Mouse (Mus musculus): ENCODE measurements at regions not wholly inside any gene's neighbourhood (a gene's known extent, or its start where the extent isn't known, plus 50 kb on each side); places are given as distances from the start of the nearest gene placed in this dataset.
A peak's percentile ranks its signal among the peaks of the same experiment; 100 is the strongest.

DNA sequence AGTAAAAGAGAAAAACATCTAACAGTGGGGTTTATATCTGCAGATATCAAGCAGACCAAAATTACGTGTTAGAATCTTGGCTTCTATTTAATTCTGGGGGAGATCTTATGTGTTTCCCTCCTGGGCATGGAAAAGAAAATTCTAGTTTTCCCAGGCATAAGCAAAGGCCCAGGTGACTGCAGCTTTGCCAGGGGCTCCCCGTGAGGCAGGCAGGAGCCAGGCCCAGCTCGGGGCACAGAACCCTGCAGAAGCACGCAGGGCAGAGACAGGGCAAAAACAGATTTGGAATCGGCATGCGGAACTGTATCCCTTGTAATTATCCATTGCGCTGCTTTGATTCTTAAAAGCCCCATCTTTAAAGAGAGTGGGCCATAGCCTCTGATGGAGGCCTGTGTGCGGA, 250.4 kb upstream of the Slc35b3 start:
- H3K36me3 ChIP-seq (ENCODE audit: control insufficient read depth, insufficient read depth, low read length) = no peaks in the 10 kb centered on the region
- H3K27ac ChIP-seq (replicated peaks; ENCODE audit: low read depth, low read length) = no peak overlapping the region
- H3K9ac ChIP-seq (ENCODE audit: low read depth, low read length) = no peak overlapping the region
- H3K9me3 ChIP-seq (ENCODE audit: control insufficient read depth, low read length) = no peaks in the 10 kb centered on the region
- ATAC-seq (ENCODE audit: low read depth) = no peak
- no peak for DNase-seq (ENCODE audit: low spot score)
- H3K4me1 ChIP-seq (ENCODE audit: control insufficient read depth, insufficient read depth, low read length) = no peaks in the 10 kb centered on the region
- H3K27me3 ChIP-seq (replicated peaks; ENCODE audit: control insufficient read depth, insufficient read depth, low read length) = no peaks in the 10 kb centered on the region
- WGBS = 57% methylated on average over 8 of the region's 8 CpGs
- H3K4me2 ChIP-seq (ENCODE audit: low read depth, low read length) = no peak overlapping the region
- no peak overlapping the region for H3K4me3 ChIP-seq (ENCODE audit: low read depth, low read length)

DNA sequence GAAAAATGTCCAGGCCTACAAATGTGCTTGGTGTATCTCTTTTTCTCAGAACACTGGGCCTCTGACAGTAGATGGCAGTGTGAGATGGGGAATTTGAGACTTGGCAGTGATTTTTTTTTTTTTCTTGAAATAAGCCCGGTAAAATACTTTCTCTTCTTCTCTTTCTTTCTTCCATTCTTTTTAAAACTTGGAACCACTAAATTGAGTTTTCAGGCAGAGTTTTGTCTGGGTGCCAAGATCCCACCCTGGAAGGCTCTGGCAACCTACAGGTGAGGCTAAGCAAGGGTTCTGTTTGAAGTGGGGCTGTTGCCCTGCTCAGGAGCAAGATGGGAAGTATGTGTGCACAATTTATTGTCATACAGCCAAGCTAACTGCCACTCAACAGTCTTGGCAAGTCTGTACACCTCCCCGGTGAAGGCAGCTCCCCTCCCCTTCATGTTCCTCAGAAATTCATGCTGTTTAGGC, 223.1 kb upstream of the Slc35b3 start:
- no peaks in the 10 kb centered on the region for H3K27me3 ChIP-seq (replicated peaks; ENCODE audit: control insufficient read depth, insufficient read depth, low read length)
- WGBS = 13% methylated on average over 2 of the region's 2 CpGs
- peak overlapping the region; percentile 43 for H3K4me2 ChIP-seq (ENCODE audit: low read depth, low read length)
- H3K4me3 ChIP-seq (ENCODE audit: low read depth, low read length) = no peak overlapping the region
- DNase-seq (ENCODE audit: low spot score) (peak; percentile 91), ATAC-seq (ENCODE audit: low read depth) (peak; percentile 94)
- H3K9me3 ChIP-seq (ENCODE audit: control insufficient read depth, low read length) = no peaks in the 10 kb centered on the region
- no peak overlapping the region for H3K27ac ChIP-seq (replicated peaks; ENCODE audit: low read depth, low read length)
- no peak overlapping the region for H3K9ac ChIP-seq (ENCODE audit: low read depth, low read length)
- no peaks in the 10 kb centered on the region for H3K36me3 ChIP-seq (ENCODE audit: control insufficient read depth, insufficient read depth, low read length)
- H3K4me1 ChIP-seq (ENCODE audit: control insufficient read depth, insufficient read depth, low read length) = peaks cover 4% of the 10 kb centered on the region; the same call in 1 of the 2 replicates

DNA sequence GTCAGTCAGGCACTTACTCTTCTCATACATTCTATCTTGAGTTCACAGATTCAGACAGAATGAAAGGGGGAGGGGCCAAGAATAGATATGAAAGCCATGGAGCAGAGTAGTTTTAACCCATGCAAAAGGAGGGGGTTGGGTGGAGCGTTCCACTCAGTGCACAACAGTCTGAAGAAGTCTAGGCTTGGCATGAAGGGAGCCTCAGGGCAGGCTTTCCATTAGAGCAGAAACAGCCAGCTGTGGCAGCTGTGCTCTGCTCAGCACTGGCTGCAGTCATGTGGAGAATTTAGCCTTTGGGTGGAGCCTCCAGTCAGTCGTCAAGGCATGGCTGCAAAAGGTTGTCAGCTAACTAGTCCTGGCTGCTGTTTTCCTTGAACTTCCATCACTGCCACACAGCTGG, 201.3 kb upstream of the Slc35b3 start:
- Histone ChIP-seq H3K36me3 (ENCODE audit: control insufficient read depth, insufficient read depth, low read length) (no peaks in the 10 kb centered on the region), H3K4me1 (ENCODE audit: control insufficient read depth, insufficient read depth, low read length) (no peaks in the 10 kb centered on the region), H3K9ac (ENCODE audit: low read depth, low read length) (no peak overlapping the region), H3K9me3 (ENCODE audit: control insufficient read depth, low read length) (no peaks in the 10 kb centered on the region), H3K27me3 (replicated peaks; ENCODE audit: control insufficient read depth, insufficient read depth, low read length) (no peaks in the 10 kb centered on the region), H3K27ac (replicated peaks; ENCODE audit: low read depth, low read length) (no peak overlapping the region), H3K4me2 (ENCODE audit: low read depth, low read length) (no peak overlapping the region), H3K4me3 (ENCODE audit: low read depth, low read length) (no peak overlapping the region)
- 27% methylated on average over 2 of the region's 2 CpGs for WGBS
- peak; percentile 67; the same call in 1 of the 2 replicates for ATAC-seq (ENCODE audit: low read depth)
- DNase-seq (ENCODE audit: low spot score) = peak; percentile 74

DNA sequence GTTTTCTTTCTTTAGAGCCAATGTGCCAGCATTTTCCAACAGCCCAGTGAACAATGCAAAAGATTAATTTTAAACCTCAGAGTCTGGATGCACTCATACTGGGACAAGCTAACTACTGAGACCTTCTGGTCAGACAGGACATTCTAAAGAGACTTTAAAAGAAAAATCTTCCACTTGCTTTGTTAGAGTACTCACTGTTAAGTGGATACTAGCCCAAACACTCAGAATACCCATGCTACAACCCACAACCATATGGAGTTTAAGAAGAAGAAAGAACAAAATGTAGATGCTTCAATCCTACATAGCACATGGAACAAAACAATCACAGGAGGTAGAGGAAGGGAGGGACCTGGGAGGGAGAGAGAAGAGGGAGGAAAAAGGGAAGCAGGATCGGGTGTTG, 167.3 kb upstream of the Slc35b3 start:
- ATAC-seq (ENCODE audit: low read depth) (no peak), DNase-seq (ENCODE audit: low spot score) (no peak)
- WGBS = 65% methylated on average over 1 of the region's 1 CpGs
- Histone ChIP-seq H3K4me1 (ENCODE audit: control insufficient read depth, insufficient read depth, low read length) (no peaks in the 10 kb centered on the region), H3K36me3 (ENCODE audit: control insufficient read depth, insufficient read depth, low read length) (no peaks in the 10 kb centered on the region), H3K27me3 (replicated peaks; ENCODE audit: control insufficient read depth, insufficient read depth, low read length) (no peaks in the 10 kb centered on the region), H3K4me3 (ENCODE audit: low read depth, low read length) (no peak overlapping the region), H3K9ac (ENCODE audit: low read depth, low read length) (no peak overlapping the region), H3K4me2 (ENCODE audit: low read depth, low read length) (no peak overlapping the region), H3K27ac (replicated peaks; ENCODE audit: low read depth, low read length) (no peak overlapping the region), H3K9me3 (ENCODE audit: control insufficient read depth, low read length) (no peaks in the 10 kb centered on the region)

DNA sequence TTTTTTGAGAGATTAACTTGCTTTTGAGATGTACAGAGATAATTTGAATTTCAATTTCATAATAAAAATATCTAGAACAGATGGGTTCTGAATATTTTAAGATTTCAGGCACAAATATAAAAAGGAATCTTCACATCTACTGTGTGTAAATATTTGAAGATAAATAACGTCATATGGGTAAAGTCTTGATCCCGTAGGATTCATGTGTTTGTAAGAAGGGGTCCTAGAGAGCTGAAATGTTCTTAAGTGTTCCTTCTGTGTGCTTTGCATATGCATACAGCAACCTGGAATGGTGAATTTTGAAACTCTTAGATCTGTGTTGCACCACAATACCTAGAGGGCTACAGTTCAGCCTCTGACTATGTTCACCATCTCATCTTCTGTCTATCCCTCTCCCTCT, 131.4 kb upstream of the Slc35b3 start:
- DNase-seq (ENCODE audit: low spot score) (no peak), ATAC-seq (ENCODE audit: low read depth) (no peak)
- Histone ChIP-seq H3K4me2 (ENCODE audit: low read depth, low read length) (no peak overlapping the region), H3K27me3 (replicated peaks; ENCODE audit: control insufficient read depth, insufficient read depth, low read length) (no peaks in the 10 kb centered on the region), H3K9me3 (ENCODE audit: control insufficient read depth, low read length) (no peaks in the 10 kb centered on the region), H3K9ac (ENCODE audit: low read depth, low read length) (no peak overlapping the region), H3K4me3 (ENCODE audit: low read depth, low read length) (no peak overlapping the region), H3K36me3 (ENCODE audit: control insufficient read depth, insufficient read depth, low read length) (no peaks in the 10 kb centered on the region), H3K27ac (replicated peaks; ENCODE audit: low read depth, low read length) (no peak overlapping the region), H3K4me1 (ENCODE audit: control insufficient read depth, insufficient read depth, low read length) (no peaks in the 10 kb centered on the region)
- WGBS = 83% methylated on average over 2 of the region's 2 CpGs

DNA sequence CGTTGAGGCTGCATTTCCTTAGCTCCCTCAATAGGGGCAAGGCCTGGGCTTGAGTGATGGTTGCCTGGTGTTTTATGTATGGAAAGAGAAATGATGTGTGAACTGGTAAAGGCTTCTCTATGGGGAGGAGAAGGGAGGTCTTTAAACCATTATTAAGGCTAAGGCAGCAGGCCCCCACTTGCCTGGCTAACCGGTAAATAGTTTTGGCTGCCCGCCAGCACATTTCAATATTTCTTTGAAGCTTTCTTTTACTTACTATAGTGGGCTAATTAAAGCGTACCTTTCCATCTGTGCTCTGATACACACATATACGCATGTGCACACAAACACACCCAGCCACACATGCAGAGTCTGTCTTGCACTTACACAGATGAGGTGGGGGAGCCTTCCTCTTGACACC, 123.9 kb upstream of the Slc35b3 start:
- Histone ChIP-seq H3K27ac (replicated peaks; ENCODE audit: low read depth, low read length) (no peak overlapping the region), H3K4me3 (ENCODE audit: low read depth, low read length) (no peak overlapping the region), H3K9ac (ENCODE audit: low read depth, low read length) (no peak overlapping the region), H3K9me3 (ENCODE audit: control insufficient read depth, low read length) (no peaks in the 10 kb centered on the region), H3K36me3 (ENCODE audit: control insufficient read depth, insufficient read depth, low read length) (no peaks in the 10 kb centered on the region), H3K4me1 (ENCODE audit: control insufficient read depth, insufficient read depth, low read length) (no peaks in the 10 kb centered on the region), H3K27me3 (replicated peaks; ENCODE audit: control insufficient read depth, insufficient read depth, low read length) (no peaks in the 10 kb centered on the region), H3K4me2 (ENCODE audit: low read depth, low read length) (no peak overlapping the region)
- DNase-seq (ENCODE audit: low spot score) = peak; percentile 77
- 0 out of 2 replicates have a peak, but pooled peaks have one; percentile 22 for ATAC-seq (ENCODE audit: low read depth)
- WGBS = 50% methylated on average over 5 of the region's 5 CpGs

DNA sequence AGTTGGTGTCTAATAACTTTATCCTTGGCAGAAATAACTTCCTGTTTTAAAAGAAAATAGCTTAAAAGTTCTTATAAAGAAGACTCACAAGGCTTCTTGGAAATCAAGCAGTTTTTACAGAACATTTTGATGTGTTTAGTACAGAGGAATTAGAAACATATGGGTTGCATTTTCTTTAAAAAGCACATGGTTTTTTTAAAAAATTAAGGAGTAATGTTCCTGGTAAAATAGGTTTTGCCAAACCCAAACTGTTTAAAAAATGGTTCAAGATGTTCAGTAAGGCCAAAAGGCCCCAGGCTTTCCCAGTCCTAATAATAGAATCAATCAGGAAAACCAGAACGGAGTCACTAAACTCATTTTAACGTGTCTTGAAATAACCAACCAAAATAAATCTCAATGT, 113.5 kb upstream of the Slc35b3 start:
- WGBS = 20% methylated on average over 2 of the region's 2 CpGs
- no peaks in the 10 kb centered on the region for H3K9me3 ChIP-seq (ENCODE audit: control insufficient read depth, low read length)
- peak overlapping the region; percentile 13; the same call in 1 of the 2 replicates for H3K27ac ChIP-seq (replicated peaks; ENCODE audit: low read depth, low read length)
- no peak for ATAC-seq (ENCODE audit: low read depth)
- no peaks in the 10 kb centered on the region for H3K27me3 ChIP-seq (replicated peaks; ENCODE audit: control insufficient read depth, insufficient read depth, low read length)
- no peak overlapping the region for H3K4me2 ChIP-seq (ENCODE audit: low read depth, low read length)
- H3K9ac ChIP-seq (ENCODE audit: low read depth, low read length) = no peak overlapping the region
- H3K4me1 ChIP-seq (ENCODE audit: control insufficient read depth, insufficient read depth, low read length) = peaks cover 8% of the 10 kb centered on the region
- H3K36me3 ChIP-seq (ENCODE audit: control insufficient read depth, insufficient read depth, low read length) = no peaks in the 10 kb centered on the region
- DNase-seq (ENCODE audit: low spot score) = peak; percentile 63
- H3K4me3 ChIP-seq (ENCODE audit: low read depth, low read length) = no peak overlapping the region

DNA sequence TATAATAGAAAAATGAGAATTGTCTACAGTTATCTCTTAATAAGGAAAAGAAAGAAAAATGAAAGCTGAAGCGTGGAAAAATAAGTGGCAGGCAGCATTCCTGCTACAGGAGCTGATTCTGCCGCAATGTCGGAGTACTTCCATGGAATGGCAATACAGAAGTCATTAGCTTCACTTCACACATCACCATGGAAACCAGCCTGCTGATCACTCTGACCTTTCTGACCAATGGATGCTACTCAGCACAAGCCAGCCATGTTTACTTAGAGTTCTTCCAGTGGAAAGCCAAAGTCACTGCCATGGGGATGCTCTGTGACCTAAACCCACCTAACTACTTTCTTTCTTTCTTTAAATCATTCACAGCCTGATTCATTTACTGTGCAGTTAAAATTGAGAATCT, 71.6 kb upstream of the Slc35b3 start:
- no peak for DNase-seq (ENCODE audit: low spot score)
- Histone ChIP-seq H3K4me1 (ENCODE audit: control insufficient read depth, insufficient read depth, low read length) (no peaks in the 10 kb centered on the region), H3K36me3 (ENCODE audit: control insufficient read depth, insufficient read depth, low read length) (no peaks in the 10 kb centered on the region), H3K4me2 (ENCODE audit: low read depth, low read length) (no peak overlapping the region), H3K27ac (replicated peaks; ENCODE audit: low read depth, low read length) (no peak overlapping the region), H3K27me3 (replicated peaks; ENCODE audit: control insufficient read depth, insufficient read depth, low read length) (no peaks in the 10 kb centered on the region), H3K9me3 (ENCODE audit: control insufficient read depth, low read length) (0 out of 2 replicates have a peak, but pooled peaks cover 5% of the 10 kb centered on the region), H3K4me3 (ENCODE audit: low read depth, low read length) (no peak overlapping the region), H3K9ac (ENCODE audit: low read depth, low read length) (no peak overlapping the region)
- WGBS = 71% methylated on average over 3 of the region's 3 CpGs
- ATAC-seq (ENCODE audit: low read depth) = no peak

DNA sequence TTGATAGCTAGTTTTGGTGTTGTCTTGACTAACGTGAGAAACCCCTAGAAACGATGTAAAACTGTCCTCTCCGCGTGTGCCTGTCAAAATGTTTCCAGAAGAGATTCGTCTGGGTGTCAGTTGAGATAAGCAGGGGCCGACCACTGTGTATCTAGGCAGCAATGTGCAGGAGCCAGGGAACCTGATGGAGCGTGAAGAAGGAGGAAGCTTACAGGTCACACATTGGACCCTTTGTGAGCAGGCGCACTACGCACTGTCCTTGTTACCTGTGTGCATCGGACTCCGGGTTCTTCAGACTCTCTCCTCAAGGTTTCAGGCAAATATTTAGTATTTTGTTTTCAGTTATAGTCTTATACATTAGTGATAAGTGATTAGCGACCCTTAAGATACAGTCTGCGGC, 59.5 kb upstream of the Slc35b3 start:
- Histone ChIP-seq H3K27ac (replicated peaks; ENCODE audit: low read depth, low read length) (no peak overlapping the region), H3K36me3 (ENCODE audit: control insufficient read depth, insufficient read depth, low read length) (no peaks in the 10 kb centered on the region), H3K4me1 (ENCODE audit: control insufficient read depth, insufficient read depth, low read length) (no peaks in the 10 kb centered on the region), H3K27me3 (replicated peaks; ENCODE audit: control insufficient read depth, insufficient read depth, low read length) (no peaks in the 10 kb centered on the region), H3K4me3 (ENCODE audit: low read depth, low read length) (no peak overlapping the region), H3K9me3 (ENCODE audit: control insufficient read depth, low read length) (no peaks in the 10 kb centered on the region), H3K4me2 (ENCODE audit: low read depth, low read length) (no peak overlapping the region), H3K9ac (ENCODE audit: low read depth, low read length) (no peak overlapping the region)
- DNase-seq (ENCODE audit: low spot score) (no peak), ATAC-seq (ENCODE audit: low read depth) (no peak)
- 83% methylated on average over 13 of the region's 13 CpGs for WGBS
